ENCODE assay signal across 8 mouse cellular contexts in the genomic region with DNA sequence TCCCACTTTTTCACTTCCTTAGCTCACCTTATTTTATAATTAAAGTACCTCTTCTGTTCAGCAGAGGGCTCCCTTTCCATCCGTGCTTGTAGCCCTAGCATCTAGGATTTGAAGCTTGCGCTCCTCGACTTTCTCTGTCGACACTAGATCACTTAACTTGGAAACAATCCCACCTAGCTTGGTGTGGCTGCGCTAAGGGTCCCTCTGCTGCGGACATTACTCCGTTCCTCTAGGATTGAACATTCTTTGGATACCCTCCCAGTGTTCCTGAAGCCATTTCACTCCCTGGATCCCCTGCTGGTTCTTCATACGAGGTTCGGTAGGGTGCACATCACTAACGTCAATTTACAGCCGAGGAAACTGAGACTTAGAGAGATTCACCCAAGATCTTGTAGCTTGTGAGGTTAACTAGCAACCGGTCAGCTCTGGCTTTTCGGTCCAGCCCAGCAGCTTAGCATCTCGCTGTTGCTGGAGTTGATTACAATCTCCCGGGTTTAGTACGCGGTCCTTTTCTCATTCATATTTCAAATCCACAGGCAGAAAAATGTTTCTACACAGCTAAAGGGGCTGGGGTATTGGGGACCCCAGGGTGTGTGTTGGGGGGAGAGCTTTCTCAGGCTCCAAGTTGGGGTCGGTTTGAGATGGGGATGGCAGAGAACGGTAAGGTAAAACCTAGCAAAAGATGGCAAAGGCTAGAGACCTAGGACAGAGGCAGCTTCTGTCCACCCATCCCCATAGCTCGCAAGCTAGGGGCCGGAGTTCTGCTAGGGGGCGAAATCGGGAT. TPM values are rescaled to one million over a fixed set of nuclear protein-coding genes. Genes with fewer than 3 reads are reported as not detected.
DNase-seq lines count a peak whose midpoint lies in the region; ATAC-seq and TF ChIP-seq lines count a peak whose summit lies in the region.

No protein-coding gene starts in this region.

- WGBS in forebrain, embryonic 10.5 days: under 1% methylated on average over 23 of the region's 23 CpGs
- under 1% methylated on average over 23 of the region's 23 CpGs for WGBS in hindbrain, embryonic 12.5 days

- H3K4me3 ChIP-seq in CH12.LX (replicated peaks in 1 of 3; ENCODE audit: low read depth in 2 of 3, low read length in 2 of 3, poor library complexity in 1 of 3): no peak overlapping the region
- peak overlapping the region; percentile 86 for H3K4me3 ChIP-seq in forebrain, embryonic 10.5 days
- peak overlapping the region; percentile 53 for H3K4me3 ChIP-seq in hindbrain, embryonic 12.5 days

- in situ Hi-C loops in CH12.LX (cut with MboI; ENCODE audit: low pct_ligation_motif_present, low pct_unique_long_range_greater_than_20kb, low sequenced_read_pairs): loop anchor here (10.0 kb wide), 1 partner anchor 84 kb away; no protein-coding TSS in a partner anchor

- no peaks in the 10 kb centered on the region for H3K36me3 ChIP-seq in CH12.LX (replicated peaks in 1 of 2; ENCODE audit: control insufficient read depth in 1 of 2, insufficient read depth in 1 of 2, low read length in 1 of 2)
- H3K36me3 ChIP-seq in forebrain, embryonic 10.5 days (replicated peaks): peaks cover 21% of the 10 kb centered on the region
- no peaks in the 10 kb centered on the region for H3K36me3 ChIP-seq in hindbrain, embryonic 12.5 days

- H3K4me2 ChIP-seq in CH12.LX (ENCODE audit: insufficient read depth, low read depth, poor library complexity, severe bottlenecking): no peak overlapping the region
- H3K4me2 ChIP-seq in hindbrain, embryonic 12.5 days (replicated peaks): peak overlapping the region; percentile 80

- peaks cover 14% of the 10 kb centered on the region for H3K9me3 ChIP-seq in CH12.LX (replicated peaks; ENCODE audit: low read length)
- no peaks in the 10 kb centered on the region; the same call in 1 of the 2 replicates for H3K9me3 ChIP-seq in forebrain, embryonic 10.5 days
- no peaks in the 10 kb centered on the region for H3K9me3 ChIP-seq in hindbrain, embryonic 12.5 days (replicated peaks)

- no peak for TF ChIP-seq POLR2A in CH12.LX (IDR thresholded peaks at IDR 0.05; ENCODE audit: low read depth, low read length)

- peak; percentile 38 for TF ChIP-seq RAD21 in CH12.LX (IDR thresholded peaks at IDR 0.05; ENCODE audit: low read depth, low read length)

- no peaks in the 10 kb centered on the region for H3K79me2 ChIP-seq in CH12.LX (replicated peaks; ENCODE audit: control insufficient read depth, extremely low read depth, insufficient read depth, poor library complexity, severe bottlenecking)

- no peak overlapping the region for H3K27ac ChIP-seq in CH12.LX (ENCODE audit: insufficient read depth, low read depth)
- H3K27ac ChIP-seq in forebrain, embryonic 10.5 days: peak overlapping the region; percentile 97
- peak overlapping the region; percentile 81 for H3K27ac ChIP-seq in hindbrain, embryonic 12.5 days

- peak in 1 of 2 experiments; percentile 49; a peak in 2 of 4 replicates for TF ChIP-seq CTCF in CH12.LX (conservative IDR thresholded peaks at IDR 0.05 in 1 of 2, IDR thresholded peaks at IDR 0.05 in 1 of 2; ENCODE audit: low read depth in 2 of 2, low read length in 2 of 2)

- peak; percentile 26 for ATAC-seq in hindbrain, embryonic 12.5 days (ENCODE audit: low FRiP score)

- dilution Hi-C loops in CH12.LX (cut with MboI; ENCODE audit: extremely low pct_ligation_motif_present, extremely low pct_unique_long_range_greater_than_20kb, low sequenced_read_pairs): no loop called here

- no peaks in the 10 kb centered on the region for H3K4me1 ChIP-seq in CH12.LX (ENCODE audit: control insufficient read depth in 1 of 2, insufficient read depth in 2 of 2)
- H3K4me1 ChIP-seq in forebrain, embryonic 10.5 days: peaks cover 51% of the 10 kb centered on the region
- peaks cover 20% of the 10 kb centered on the region for H3K4me1 ChIP-seq in hindbrain, embryonic 12.5 days

- no peak overlapping the region for H3K9ac ChIP-seq in CH12.LX (ENCODE audit: insufficient read depth, low read depth)
- H3K9ac ChIP-seq in hindbrain, embryonic 12.5 days: peak overlapping the region; percentile 87; the same call in 1 of the 2 replicates

- peaks cover 74% of the 10 kb centered on the region for H3K27me3 ChIP-seq in CH12.LX (replicated peaks)
- H3K27me3 ChIP-seq in forebrain, embryonic 10.5 days (ENCODE audit: poor library complexity, severe bottlenecking): peaks cover 83% of the 10 kb centered on the region
- H3K27me3 ChIP-seq in hindbrain, embryonic 12.5 days: peaks cover 17% of the 10 kb centered on the region; the same call in 1 of the 2 replicates

- no peak for TF ChIP-seq EP300 in CH12.LX (IDR thresholded peaks at IDR 0.05; ENCODE audit: low read length)

- DNase-seq in CH12.LX (ENCODE audit: extremely low read depth): no peak
- DNase-seq in brain, embryonic 18.5 days (ENCODE audit: low read depth, low spot score): peak; percentile 57
- peak; percentile 53 for DNase-seq in forebrain, embryonic 10.5 days (ENCODE audit: extremely low spot score, low spot score)
- peak; percentile 60 to 81 for DNase-seq in layer of hippocampus, postnatal 14 days (ENCODE audit: low spot score in 2 of 2)
- DNase-seq in lung, postnatal 14 days: peak; percentile 33
- peak; percentile 30 for DNase-seq in right cerebral cortex, postnatal 4 days
- no peak for DNase-seq in spleen, postnatal 36 days (ENCODE audit: low spot score in 2 of 2)

TF ChIP-seq in CH12.LX, 34 proteins besides CTCF, POLR2A, EP300 and RAD21:
- TF ChIP-seq POLR2AphosphoS2 (IDR thresholded peaks at IDR 0.05; ENCODE audit: low read depth, low read length) (no peak), UBTF (IDR thresholded peaks at IDR 0.05; ENCODE audit: low read depth, low read length) (no peak), SMC3 (IDR thresholded peaks at IDR 0.05; ENCODE audit: low read depth, low read length) (peak; percentile 41), E2F4 (IDR thresholded peaks at IDR 0.05; ENCODE audit: insufficient replicate concordance, low read depth, low read length) (no peak)

RNA-seq across cellular contexts. Expression of gene Sema5b, which starts 0.4 kb away (rescaled TPM):
- total RNA-seq in CH12.LX (2012; rRNA removed) (0.04 TPM in 1 of 2 replicates, not detected in the other), CH12.LX (2014; rRNA removed) (not detected in 2 replicates)
- polyA plus RNA-seq in CH12.LX (2012; ENCODE audit: insufficient read length, low read depth): not detected in 2 replicates
- polyA plus RNA-seq in forebrain, embryonic 10.5 days (2016; fragmentation: Nextera tagmentation; extraction: Ambion mirVana): 35.7 and 37.5 TPM in 2 replicates
- polyA plus RNA-seq in hindbrain, embryonic 12.5 days (2016; fragmentation: Nextera tagmentation; extraction: Ambion mirVana): 36.7 and 42.9 TPM in 2 replicates
- total RNA-seq in layer of hippocampus, postnatal 14 days (2021): 10 to 100 TPM; 20.7 to 21.7 TPM

RNA-seq across cellular contexts. Expression of gene Pdia5, which starts 49.9 kb away (rescaled TPM):
- not detected in 2 replicates for total RNA-seq in CH12.LX (2012; rRNA removed)
- total RNA-seq in CH12.LX (2014; rRNA removed): not detected in 2 replicates
- not detected in 2 replicates for polyA plus RNA-seq in CH12.LX (2012; ENCODE audit: insufficient read length, low read depth)
- 19.1 and 22.7 TPM in 2 replicates for polyA plus RNA-seq in forebrain, embryonic 10.5 days (2016; fragmentation: Nextera tagmentation; extraction: Ambion mirVana)
- polyA plus RNA-seq in hindbrain, embryonic 12.5 days (2016; fragmentation: Nextera tagmentation; extraction: Ambion mirVana): 25.5 and 27.6 TPM in 2 replicates
- total RNA-seq in layer of hippocampus, postnatal 14 days (2021): 1 to 10 TPM; 3.5 to 4.4 TPM

Comparison
In these comparisons a context has a peak if more than half of its experiments do, and no peak if none do; other contexts are left out.
1. DNase-seq: peak in brain, embryonic 18.5 days (single experiment), forebrain, embryonic 10.5 days (single experiment), layer of hippocampus, postnatal 14 days (2 of 2), lung, postnatal 14 days (single experiment) and right cerebral cortex, postnatal 4 days (single experiment); none in CH12.LX (single experiment) and spleen, postnatal 36 days (0 of 2).
2. H3K4me3 ChIP-seq: peak in forebrain, embryonic 10.5 days (single experiment) and hindbrain, embryonic 12.5 days (single experiment); none in CH12.LX (0 of 3).
3. RNA of gene Sema5b, which starts 0.4 kb away (polyA plus RNA-seq): 36.7 to 42.9 TPM in hindbrain, embryonic 12.5 days and 35.7 to 37.5 TPM in forebrain, embryonic 10.5 days; not detected in CH12.LX; every median in the first group is over 10 times any median in the second.
4. RNA of gene Pdia5, which starts 49.9 kb away (polyA plus RNA-seq): 25.5 to 27.6 TPM in hindbrain, embryonic 12.5 days and 19.1 to 22.7 TPM in forebrain, embryonic 10.5 days; not detected in CH12.LX; every median in the first group is over 10 times any median in the second.